Mouse (Mus musculus) intestine, embryonic 14.5 days (tissue): ENCODE data around the gene Bnc2. TPM values are rescaled to one million over a fixed set of nuclear protein-coding genes. Genes with fewer than 3 reads are reported as not detected.

ENCODE experiments used
- ATAC-seq: fragments of 200-750 bp; cut with Nextera tagmentation; replicated peaks from 2 replicates; pipeline ENCODE4 v1.8.0; 2017; ENCODE audit warnings: low read depth, moderate number of reproducible peaks, moderate TSS enrichment, moderate library complexity; ENCODE audit not compliant: low FRiP score, low TSS enrichment
- DNase-seq: peaks from one replicate; pipeline ENCODE4 v3.0.0-alpha.2; 2018; ENCODE audit warnings: low spot score
- H3K27ac ChIP-seq: fragments of 300-500 bp; sonication (generic); 2 replicates; pipeline ENCODE4 v1.5.1; 2014; ENCODE audit warnings: low read depth, mild to moderate bottlenecking, control low read depth
- H3K27me3 ChIP-seq: fragments of 300-500 bp; sonication (generic); replicated peaks from 2 replicates; pipeline ENCODE4 v1.6.1; 2014; ENCODE audit warnings: low read length, control low read depth; ENCODE audit not compliant: control insufficient read depth, insufficient read depth
- H3K36me3 ChIP-seq: fragments of 300-500 bp; sonication (generic); 2 replicates; pipeline ENCODE4 v1.6.1; 2014; ENCODE audit warnings: low read length, control low read depth; ENCODE audit not compliant: control insufficient read depth, insufficient read depth
- H3K4me1 ChIP-seq: fragments of 300-500 bp; sonication (generic); replicated peaks from 2 replicates; pipeline ENCODE4 v1.6.1; 2014; ENCODE audit warnings: low read length, control low read depth, mixed read lengths; ENCODE audit not compliant: control insufficient read depth, insufficient read depth
- H3K4me2 ChIP-seq: fragments of 300-500 bp; sonication (generic); 2 replicates; pipeline ENCODE4 v1.6.1; 2014; ENCODE audit warnings: low read length
- H3K4me3 ChIP-seq: fragments of 300-500 bp; sonication (generic); 2 replicates; pipeline ENCODE4 v1.5.1; 2014; ENCODE audit warnings: low read depth, low read length, control low read depth, mixed read lengths
- H3K9ac ChIP-seq: fragments of 300-500 bp; sonication (generic); 2 replicates; pipeline ENCODE4 v1.6.1; 2014; ENCODE audit warnings: mild to moderate bottlenecking, low read length
- H3K9me3 ChIP-seq: fragments of 300-500 bp; sonication (generic); 2 replicates; pipeline ENCODE4 v1.6.1; 2016; ENCODE audit warnings: low read length, control low read depth; ENCODE audit not compliant: control insufficient read depth
- WGBS: fragments of 180-500 bp; shearing (Covaris S2); extraction: QIAGEN DNeasy Blood & Tissue Kit; methylation state at CpG from one replicate; pipeline ENCODE4 v1.1.7; 2014; 5-methylcytosine and 5-hydroxymethylcytosine counted together
- polyA plus RNA-seq: library from polyadenylated mRNA; unstranded; fragments of >200 nt; fragmentation: Nextera tagmentation; extraction: Ambion mirVana; gene quantifications from 2 replicates; pipeline ENCODE4 v1.2.1, GENCODE M21; 2014

Bnc2 gene
- polyA plus RNA-seq, 1 experiment from 2014 or later = 24.3 TPM

GRCm38 (mm10) chr4:84453586-84453985 is 221.5 kb downstream of the Bnc2 start:
- H3K4me3 ChIP-seq = no peak overlapping the region
- H3K27me3 ChIP-seq = no peaks in the 10 kb centered on the region
- no peaks in the 10 kb centered on the region for H3K36me3 ChIP-seq
- H3K27ac ChIP-seq = no peak overlapping the region
- WGBS = 72% methylated on average over 4 of the region's 4 CpGs
- H3K4me1 ChIP-seq = peaks cover 14% of the 10 kb centered on the region
- DNase-seq (no peak), ATAC-seq (no peak)
- H3K4me2 ChIP-seq = no peak overlapping the region
- H3K9me3 ChIP-seq = no peaks in the 10 kb centered on the region
- no peak overlapping the region for H3K9ac ChIP-seq

GRCm38 (mm10) chr4:84452642-84453041 is 222.4 kb downstream of the Bnc2 start:
- ATAC-seq (no peak), DNase-seq (no peak)
- 85% methylated on average over 3 of the region's 3 CpGs for WGBS

GRCm38 (mm10) chr4:84449246-84450005 is 225.6 kb downstream of the Bnc2 start:
- 53% methylated on average over 7 of the region's 7 CpGs for WGBS
- Histone ChIP-seq H3K4me1 (peaks cover 6% of the 10 kb centered on the region), H3K36me3 (no peaks in the 10 kb centered on the region), H3K27ac (no peak overlapping the region), H3K27me3 (no peaks in the 10 kb centered on the region), H3K4me2 (no peak overlapping the region), H3K9ac (no peak overlapping the region), H3K4me3 (no peak overlapping the region), H3K9me3 (no peaks in the 10 kb centered on the region)
- DNase-seq (no peak), ATAC-seq (no peak)

More at GRCm38 (mm10) chr4:84452642-84453041, 222.4 kb downstream of the Bnc2 start:
- Histone ChIP-seq H3K27me3 (no peaks in the 10 kb centered on the region), H3K9ac (no peak overlapping the region), H3K4me3 (no peak overlapping the region), H3K4me1 (peaks cover 14% of the 10 kb centered on the region), H3K36me3 (no peaks in the 10 kb centered on the region), H3K9me3 (no peaks in the 10 kb centered on the region), H3K27ac (no peak overlapping the region), H3K4me2 (no peak overlapping the region)

- Histone ChIP-seq H3K9ac (no peak overlapping the region), H3K4me1 (no peaks in the 10 kb centered on the region), H3K4me3 (no peak overlapping the region), H3K4me2 (no peak overlapping the region), H3K27ac (no peak overlapping the region), H3K9me3 (no peaks in the 10 kb centered on the region), H3K36me3 (no peaks in the 10 kb centered on the region), H3K27me3 (no peaks in the 10 kb centered on the region)
- WGBS = 96% methylated on average over 9 of the region's 9 CpGs
- ATAC-seq (no peak), DNase-seq (no peak)
Observed at GRCm38 (mm10) chr4:84433324-84433723, 241.8 kb downstream of the Bnc2 start.

GRCm38 (mm10) chr4:84431677-84432515 is 243.2 kb downstream of the Bnc2 start:
- Histone ChIP-seq H3K4me1 (no peaks in the 10 kb centered on the region), H3K9me3 (no peaks in the 10 kb centered on the region), H3K27me3 (no peaks in the 10 kb centered on the region), H3K4me2 (no peak overlapping the region), H3K27ac (no peak overlapping the region), H3K36me3 (no peaks in the 10 kb centered on the region), H3K4me3 (no peak overlapping the region), H3K9ac (no peak overlapping the region)
- no peak for DNase-seq
- no peak for ATAC-seq
- 62% methylated on average over 6 of the region's 6 CpGs for WGBS

- no peaks in the 10 kb centered on the region for H3K9me3 ChIP-seq
Observed at GRCm38 (mm10) chr4:84427955-84428354, 247.1 kb downstream of the Bnc2 start.

GRCm38 (mm10) chr4:84411431-84411830 is 263.6 kb downstream of the Bnc2 start:
- Histone ChIP-seq H3K36me3 (no peaks in the 10 kb centered on the region), H3K9me3 (no peaks in the 10 kb centered on the region), H3K9ac (no peak overlapping the region), H3K27ac (no peak overlapping the region), H3K4me1 (peaks cover 15% of the 10 kb centered on the region), H3K4me3 (no peak overlapping the region), H3K27me3 (no peaks in the 10 kb centered on the region), H3K4me2 (no peak overlapping the region)
- DNase-seq = no peak
- WGBS = 87% methylated on average over 2 of the region's 2 CpGs
- ATAC-seq = no peak

More at GRCm38 (mm10) chr4:84427955-84428354, 247.1 kb downstream of the Bnc2 start:
- H3K27ac ChIP-seq = no peak overlapping the region
- WGBS = 81% methylated on average over 3 of the region's 3 CpGs
- no peak for DNase-seq
- no peak overlapping the region for H3K9ac ChIP-seq
- no peak overlapping the region for H3K4me2 ChIP-seq
- H3K27me3 ChIP-seq = no peaks in the 10 kb centered on the region
- ATAC-seq = no peak
- no peaks in the 10 kb centered on the region for H3K36me3 ChIP-seq
- no peak overlapping the region for H3K4me3 ChIP-seq
- no peaks in the 10 kb centered on the region for H3K4me1 ChIP-seq

- DNase-seq (no peak), ATAC-seq (no peak)
- Histone ChIP-seq H3K27me3 (no peaks in the 10 kb centered on the region), H3K36me3 (no peaks in the 10 kb centered on the region), H3K9me3 (no peaks in the 10 kb centered on the region), H3K4me2 (no peak overlapping the region), H3K27ac (peak overlapping the region; percentile 19; the same call in 1 of the 2 replicates), H3K4me3 (no peak overlapping the region), H3K9ac (no peak overlapping the region), H3K4me1 (peaks cover 31% of the 10 kb centered on the region)
- 32% methylated on average over 6 of the region's 6 CpGs for WGBS
Observed at GRCm38 (mm10) chr4:84407328-84408028, 267.6 kb downstream of the Bnc2 start.
